Mouse (Mus musculus) right cerebral cortex, adult 18-20 months (tissue): ENCODE data around the gene Slfn9.
"Not testable (repeated sequence)": the region's sequence is repeated elsewhere in the genome, so short reads cannot be mapped to it uniquely, and the experiment has no call there.

Experiments used
- DNase-seq: peaks from one replicate; pipeline ENCODE4 v3.0.0; 2022; ENCODE audit warnings: mixed read lengths

Slfn9 gene

DNA sequence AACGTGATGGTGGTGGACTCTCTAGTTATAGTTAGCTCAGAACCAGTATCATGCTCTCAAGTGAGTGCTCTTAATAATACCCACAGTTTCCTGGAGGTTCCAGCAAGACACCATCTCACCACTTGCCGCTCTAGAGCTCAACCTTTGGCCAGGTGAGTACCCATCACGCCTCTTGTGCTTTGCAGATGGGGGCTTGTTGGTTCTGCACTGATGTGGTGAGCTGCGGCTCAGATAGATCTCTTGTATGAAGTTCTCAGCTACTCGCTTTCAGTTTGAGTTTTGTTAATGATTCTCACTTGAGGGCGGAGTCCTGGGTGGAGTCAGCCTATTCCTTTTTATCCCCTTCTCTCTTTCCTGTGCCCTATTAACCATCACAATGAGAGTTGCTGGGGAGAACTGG, 37.0 kb downstream of the Slfn9 start:
- DNase-seq, result no peak

DNA sequence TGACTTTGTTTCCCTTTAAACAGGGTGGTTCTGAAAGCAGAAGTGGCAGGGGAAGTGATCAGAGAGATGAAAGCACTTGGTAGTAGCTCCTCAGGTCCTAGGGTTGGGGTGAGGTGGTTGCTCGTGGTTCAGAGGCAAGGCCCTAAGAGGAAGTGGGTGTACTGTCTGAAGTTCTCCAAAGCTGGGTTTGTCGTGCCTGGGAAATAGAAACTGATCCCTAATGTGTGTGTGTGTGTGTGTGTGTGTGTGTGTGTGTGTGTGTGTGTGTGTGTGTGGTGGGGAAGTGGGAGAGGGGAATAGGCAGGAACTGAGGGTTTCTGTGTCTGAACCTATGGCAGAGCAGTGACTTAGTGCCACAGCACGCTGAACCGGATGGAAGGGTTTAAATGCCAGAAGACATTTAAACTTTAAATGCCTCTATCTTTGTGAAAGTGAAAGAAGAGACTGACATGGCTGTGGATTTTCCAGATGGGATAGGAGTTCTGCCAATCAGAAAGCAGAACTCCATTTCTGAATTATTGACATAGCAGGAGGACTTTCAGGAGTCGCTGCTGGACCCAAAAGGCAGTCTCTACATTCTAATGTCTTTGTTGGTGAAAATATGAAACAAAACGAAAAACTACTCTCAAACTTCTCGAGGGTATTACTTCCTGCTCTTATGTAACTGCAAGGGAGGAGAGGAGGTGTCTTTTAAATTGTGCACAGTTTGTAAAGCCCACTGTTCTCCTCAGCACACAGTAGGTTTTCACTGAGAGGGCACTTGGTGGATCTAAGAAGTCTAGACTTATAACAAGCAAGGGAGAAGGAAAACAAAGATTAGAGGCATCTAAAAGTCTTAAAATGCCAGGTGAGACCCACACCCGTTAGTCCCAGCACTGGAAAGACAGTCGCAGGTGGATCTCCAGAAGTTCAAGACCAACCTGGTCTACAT, 38.8 kb downstream of the Slfn9 start:
- no peak for DNase-seq

DNA sequence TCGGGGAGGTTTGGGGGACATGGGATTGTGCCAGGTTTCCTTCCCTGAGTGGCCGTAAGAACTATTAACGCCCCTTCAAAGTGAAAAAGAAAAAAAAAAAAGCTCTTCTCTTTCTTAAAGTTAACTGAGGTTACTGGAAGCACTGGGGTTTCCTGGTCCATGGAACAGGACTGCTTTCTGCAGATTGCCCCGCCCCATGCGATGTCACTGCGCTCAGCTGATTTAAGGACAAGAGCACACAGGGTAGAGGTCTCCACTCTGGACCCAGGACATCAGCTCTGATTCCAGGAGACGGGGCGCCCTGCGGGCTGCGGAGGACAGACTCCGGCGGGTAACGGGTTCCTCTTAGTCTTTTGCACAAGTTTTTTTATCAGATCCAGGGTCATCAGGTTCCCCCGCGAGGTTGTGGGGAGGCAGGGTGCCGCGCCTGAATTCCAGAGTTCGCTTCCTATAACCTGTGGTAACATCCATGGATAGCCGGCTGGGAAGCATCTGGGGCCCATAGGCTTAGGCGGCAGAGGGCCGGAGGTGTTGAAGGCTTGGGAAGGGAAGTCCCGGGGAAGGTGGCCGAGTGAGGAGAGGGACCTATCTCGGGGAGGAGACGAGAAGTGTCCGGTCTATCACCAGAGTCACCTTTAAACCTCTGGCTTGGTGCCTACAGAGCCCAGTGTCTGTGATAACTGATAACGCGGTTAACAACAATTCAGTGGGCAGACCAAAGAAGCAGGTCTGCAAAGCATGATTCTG, 39.6 kb downstream of the Slfn9 start:
- no peak for DNase-seq

DNA sequence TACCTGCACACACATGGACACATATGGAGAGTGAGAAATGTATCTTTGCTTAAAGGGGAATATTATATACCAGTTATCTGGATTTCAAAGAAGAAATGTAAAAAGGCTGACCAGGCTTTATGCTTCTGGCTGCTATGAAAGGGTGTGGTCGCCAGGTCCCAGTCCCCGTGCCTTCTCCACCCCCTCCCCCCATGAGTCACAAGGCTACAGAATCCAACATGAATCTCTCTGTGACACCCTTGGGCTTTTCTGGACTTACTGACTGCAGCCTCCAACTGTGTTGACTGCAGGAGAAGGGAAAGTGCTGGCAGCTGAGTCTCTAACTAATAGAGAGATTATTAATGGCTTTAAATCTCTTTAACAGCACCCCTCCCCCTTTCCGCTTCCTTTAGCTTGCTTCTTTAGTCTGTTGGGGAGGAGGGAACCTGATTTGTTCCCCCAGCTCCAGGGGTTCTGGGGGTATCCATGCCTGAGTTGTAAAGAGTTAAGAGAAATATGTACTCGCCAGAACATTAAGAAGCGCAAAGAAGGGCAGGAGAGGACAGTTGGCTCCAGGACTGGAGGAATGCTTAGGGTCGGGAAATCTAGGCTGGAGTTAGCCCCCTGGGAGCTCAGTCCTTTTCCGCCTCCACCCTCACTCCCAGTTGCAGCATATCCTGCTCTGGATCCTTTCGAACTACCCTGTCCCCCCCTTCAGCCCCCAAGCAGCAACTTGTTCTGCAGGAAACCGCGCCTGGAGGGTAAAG, 40.7 kb downstream of the Slfn9 start, which contains the start of gene Slfn5:
Slfn5 (plus strand) TSS at position 614 of the 746 bp plus-strand sequence.
- DNase-seq, result no peak

DNA sequence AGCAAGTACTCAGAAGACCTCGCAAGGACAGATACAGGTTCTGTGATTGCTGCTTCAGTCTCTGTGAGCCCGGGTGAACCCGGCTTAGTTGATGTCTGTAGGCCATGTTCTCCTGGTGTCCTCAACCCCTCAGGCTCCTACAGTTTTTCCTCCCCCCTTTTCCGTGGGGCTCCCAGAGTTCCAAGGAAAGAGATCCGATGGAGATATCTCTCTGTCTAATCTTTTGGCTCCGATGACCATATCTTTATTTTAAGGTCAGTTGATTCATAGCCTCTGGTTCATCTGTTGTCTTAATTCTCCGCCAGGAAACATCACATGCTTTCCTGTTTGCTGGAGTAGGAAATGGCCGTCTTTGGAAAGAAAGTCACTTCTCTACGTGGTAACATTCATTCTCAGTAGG, 42.6 kb downstream of the Slfn9 start:
- no peak for DNase-seq

DNA sequence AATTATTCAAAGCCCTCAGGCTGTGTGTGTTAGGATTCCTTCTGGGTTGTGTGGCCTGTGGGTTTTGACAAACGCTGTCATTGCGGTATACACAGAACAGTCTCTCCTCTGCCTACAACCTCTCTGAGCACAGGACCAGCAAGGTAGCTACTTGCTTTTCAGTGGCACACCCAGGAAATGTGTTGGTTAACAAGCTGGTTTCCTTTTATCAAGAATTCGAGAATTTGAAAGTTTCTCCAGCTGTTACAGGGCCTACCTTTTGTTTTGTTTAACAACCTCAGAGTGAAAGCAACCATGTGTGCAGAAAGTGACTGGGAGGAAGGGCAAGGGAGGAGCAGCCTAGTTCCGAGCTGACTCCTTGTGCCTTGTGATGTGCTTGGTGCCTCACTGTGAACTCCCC, 44.2 kb downstream of the Slfn9 start:
- no peak for DNase-seq

DNA sequence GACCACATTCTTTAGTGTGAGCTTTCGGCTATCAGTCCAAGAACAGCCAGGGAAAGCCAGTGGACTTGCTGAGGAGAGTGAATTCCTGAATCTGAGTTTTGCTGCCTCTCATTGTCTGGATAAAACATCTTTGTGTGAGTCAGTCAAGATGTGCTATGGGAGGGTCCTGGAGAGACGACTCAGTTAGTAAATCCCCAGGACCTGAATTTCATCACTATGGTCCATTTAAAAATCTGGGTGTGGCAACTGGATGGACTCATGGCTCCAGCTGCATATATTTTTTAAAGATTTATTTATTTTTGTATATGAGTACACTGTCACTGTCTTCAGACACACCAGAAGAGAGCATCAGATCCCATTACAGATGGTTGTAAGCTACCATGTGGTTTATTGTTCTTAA, 46.0 kb downstream of the Slfn9 start:
- DNase-seq, result no peak

DNA sequence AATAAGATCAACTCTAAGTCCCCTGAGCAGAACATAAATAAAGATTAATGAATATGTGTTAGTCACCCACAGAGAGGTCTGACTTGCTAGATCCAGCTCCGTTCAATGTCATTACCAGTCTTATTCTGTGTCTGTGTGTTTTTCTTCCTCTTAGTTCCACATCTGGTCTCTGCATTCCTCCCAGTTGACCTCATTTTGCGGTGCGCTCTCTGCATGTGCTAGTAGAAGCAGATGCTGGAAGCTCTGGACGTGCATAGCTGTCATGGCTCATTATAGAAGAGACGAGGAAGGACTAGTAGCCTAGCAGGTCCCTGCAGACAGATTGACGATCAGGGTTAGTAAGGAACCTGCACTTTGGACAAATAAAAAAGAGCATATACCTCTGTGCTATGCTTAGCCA, 48.3 kb downstream of the Slfn9 start:
- no peak for DNase-seq

DNA sequence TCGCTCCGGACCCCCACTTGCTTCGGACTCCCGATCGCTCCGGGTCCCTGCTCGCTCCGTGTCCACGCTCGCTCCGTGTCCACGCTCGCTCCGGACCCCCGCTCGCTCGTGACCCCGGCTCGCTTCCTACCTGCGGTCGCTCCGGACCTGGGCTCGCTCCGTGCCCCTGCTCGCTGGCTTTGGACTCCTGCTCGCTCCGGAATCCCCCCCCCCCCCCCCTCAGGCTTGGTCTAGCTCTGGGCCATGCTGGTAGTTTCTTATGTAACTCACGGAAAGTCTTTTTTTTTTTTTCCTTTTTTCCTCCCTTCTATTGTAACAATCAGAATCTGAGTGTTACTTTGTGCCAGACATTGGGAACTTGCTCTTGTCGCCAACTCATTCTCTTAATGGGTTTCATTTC, 58.4 kb downstream of the Slfn9 start:
- DNase-seq, result no peak

DNA sequence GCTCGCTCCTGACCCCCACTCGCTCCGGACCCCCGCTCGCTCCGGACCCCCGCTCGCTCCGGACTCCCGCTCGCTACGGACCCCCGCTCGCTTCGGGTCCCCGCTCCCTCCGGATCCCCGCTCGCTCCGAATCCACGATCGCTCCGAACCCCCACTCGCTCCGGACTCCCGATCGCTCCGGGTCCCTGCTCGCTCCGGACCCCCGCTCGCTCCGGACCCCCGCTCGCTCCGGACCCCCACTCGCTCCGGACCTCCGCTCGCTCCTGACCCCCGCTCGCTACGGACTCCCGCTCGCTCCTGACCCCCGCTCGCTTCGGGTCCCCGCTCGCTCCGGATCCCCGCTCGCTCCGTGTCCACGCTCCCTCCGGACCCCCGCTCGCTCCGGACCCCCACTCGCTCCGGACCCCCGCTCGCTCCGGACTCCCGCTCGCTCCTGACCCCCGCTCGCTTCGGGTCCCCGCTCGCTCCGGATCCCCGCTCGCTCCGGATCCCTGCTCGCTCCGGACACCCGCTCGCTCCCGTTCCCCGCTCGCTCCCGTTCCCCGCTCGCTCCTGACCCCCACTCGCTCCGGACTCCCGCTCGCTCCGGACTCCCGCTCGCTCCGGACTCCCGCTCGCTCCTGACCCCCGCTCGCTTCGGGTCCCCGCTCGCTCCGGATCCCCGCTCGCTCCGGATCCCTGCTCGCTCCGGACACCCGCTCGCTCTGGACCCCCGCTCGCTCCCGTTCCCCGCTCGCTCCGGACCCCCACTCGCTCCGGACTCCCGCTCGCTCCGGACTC, 59.8 kb downstream of the Slfn9 start:
- DNase-seq, result not testable (repeated sequence)

DNA sequence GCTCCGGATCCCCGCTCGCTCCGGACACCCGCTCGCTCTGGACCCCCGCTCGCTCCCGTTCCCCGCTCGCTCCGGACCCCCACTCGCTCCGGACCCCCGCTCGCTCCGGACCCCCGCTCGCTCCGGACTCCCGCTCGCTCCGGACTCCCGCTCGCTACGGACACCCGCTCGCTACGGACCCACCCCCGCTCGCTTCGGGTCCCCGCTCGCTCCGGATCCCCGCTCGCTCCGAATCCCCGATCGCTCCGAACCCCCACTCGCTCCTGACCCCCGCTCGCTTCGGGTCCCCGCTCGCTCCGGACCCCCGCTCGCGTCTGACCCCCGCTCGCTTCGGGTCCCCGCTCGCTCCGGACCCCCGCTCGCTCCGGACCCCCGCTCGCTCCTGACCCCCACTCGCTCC, 60.5 kb downstream of the Slfn9 start:
- not testable (repeated sequence) for DNase-seq

DNA sequence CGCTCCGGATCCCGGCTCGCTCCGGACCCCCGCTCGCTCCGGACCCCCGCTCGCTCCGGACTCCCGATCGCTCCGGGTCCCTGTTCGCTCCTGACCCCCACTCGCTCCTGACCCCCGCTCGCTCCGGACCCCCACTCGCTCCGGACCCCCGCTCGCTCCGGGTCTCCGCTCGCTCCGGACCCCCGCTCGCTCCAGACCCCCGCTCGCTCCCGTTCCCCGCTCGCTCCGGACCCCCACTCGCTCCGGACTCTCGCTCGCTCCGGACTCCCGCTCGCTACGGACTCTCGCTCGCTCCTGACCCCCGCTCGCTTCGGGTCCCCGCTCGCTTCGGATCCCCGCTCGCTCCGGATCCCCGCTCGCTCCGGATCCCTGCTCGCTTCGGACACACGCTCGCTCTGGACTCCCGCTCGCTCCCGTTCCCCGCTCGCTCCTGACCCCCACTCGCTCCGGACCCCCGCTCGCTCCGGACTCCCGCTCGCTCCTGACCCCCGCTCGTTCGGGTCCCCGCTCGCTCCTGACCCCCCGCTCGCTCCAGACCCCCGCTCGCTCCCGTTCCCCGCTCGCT, 61.2 kb downstream of the Slfn9 start:
- DNase-seq, result not testable (repeated sequence)

DNA sequence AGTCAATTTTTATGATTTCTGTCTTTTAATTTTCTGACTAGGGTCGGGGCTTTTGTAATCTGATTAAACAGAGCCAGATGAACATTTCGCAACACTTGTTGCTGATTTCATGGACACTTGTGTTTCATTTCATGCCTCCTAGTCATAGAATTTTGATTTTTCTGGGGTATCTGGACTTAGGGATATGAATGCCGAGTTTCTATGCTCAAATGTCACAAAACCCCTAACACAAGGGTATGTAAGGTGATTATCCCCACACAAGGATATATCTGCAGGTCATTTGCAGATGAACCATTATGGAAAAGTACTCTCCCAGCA, 62.0 kb downstream of the Slfn9 start:
- DNase-seq, result no peak

DNA sequence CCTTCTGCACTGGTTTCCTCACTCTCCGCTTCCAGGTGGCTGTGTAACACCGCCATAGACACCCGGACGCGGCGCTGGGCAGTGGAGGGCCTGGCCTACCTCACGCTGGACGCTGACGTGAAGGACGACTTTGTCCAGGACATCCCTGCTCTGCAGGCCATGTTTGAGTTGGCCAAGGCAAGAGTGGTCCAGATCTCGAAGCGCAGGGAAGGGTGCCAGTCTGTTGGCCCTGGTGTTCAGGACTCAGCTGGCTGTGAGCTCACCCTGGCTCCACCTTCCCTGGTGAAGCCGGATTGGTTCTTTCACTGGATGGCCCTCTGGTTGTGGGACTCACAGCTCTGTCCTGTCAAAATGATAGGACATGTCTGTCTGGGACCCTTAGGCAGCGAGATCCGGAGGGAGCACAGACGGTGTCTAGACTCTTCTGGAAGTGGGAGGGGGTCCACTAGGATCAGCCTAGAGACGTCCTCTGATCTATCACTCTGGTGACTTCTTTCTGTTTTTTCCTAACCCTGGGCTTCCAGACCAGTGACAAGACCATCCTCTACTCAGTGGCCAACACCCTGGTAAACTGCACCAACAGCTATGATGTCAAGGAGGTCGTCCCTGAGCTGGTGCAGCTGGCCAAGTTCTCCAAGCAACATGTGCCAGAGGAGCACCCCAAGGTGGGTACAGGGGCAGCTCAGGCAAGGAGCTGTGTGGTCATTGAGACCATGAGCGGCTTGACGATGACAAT, 62.6 kb downstream of the Slfn9 start:
- no peak for DNase-seq
